Mouse (Mus musculus) gastrocnemius, postnatal 14 days (tissue): ENCODE results near the gene Plekhh1. TPM values are rescaled to one million over a fixed set of nuclear protein-coding genes. Genes with fewer than 3 reads are reported as not detected.

Experiments
- DNase-seq: peaks from one replicate; pipeline ENCODE4 v3.0.0; 2021; ENCODE audit warnings: mixed read lengths
- intact Hi-C: fragments of 180-260 bp; cut with DNase I; formaldehyde crosslinking; loops from one replicate; pipeline ENCODE4 v1.15.1; 2025; ENCODE audit warnings: low total_unique reads
- total RNA-seq, 2 experiments: library from RNA; stranded (reverse); gene quantifications; 2 replicates each; pipeline ENCODE4 v1.2.3; 2021

The Plekhh1 gene
- total RNA-seq, 2 experiments from 2014 or later = 2.2 to 2.5 TPM

DNA sequence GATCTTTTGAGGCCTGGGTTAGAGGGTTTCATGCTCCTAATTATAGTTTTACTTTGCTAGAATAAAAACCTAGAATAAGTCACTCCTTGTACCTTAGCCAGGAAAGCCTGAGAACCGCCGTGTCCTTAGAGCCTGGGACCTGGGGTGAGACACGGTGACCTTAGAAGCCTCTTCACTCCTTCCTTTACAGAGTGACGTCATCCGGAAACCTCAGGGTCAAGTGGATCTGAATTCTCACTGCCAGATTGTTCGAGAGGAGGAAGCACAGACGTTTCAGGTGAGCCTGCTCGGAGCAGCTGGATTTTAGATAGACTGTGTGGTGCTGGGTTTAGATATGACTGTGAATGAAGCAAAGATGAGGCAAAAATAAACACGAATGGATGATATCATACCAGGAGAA is 37.5 kb downstream of the Plekhh1 start:
- intact Hi-C loops = no loop called here
- DNase-seq = no peak

DNA sequence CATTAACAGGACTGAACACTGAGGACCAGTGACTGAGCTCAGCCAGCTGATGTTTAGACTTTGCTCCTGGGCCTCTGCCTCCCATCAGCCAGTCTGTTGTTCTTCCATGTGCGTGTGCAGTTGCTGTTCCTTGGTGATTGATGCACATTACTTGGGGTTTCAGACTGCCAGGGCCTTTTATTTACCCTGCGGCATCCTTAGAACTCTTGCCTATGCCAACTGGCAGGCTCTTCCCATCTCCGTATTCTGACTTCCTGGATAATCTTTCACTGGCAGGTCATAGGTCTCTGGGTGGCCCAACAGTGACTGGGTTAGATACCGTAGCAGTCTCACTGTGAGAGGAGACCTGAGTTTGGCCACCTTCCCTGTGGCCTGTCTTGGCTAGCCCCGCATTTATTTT is 38.6 kb downstream of the Plekhh1 start:
- no peak for DNase-seq
- intact Hi-C loops = no loop called here

GRCm38 (mm10) chr12:79068306-79068705 is 39.3 kb downstream of the Plekhh1 start:
- intact Hi-C loops = no loop called here
- no peak for DNase-seq

DNA sequence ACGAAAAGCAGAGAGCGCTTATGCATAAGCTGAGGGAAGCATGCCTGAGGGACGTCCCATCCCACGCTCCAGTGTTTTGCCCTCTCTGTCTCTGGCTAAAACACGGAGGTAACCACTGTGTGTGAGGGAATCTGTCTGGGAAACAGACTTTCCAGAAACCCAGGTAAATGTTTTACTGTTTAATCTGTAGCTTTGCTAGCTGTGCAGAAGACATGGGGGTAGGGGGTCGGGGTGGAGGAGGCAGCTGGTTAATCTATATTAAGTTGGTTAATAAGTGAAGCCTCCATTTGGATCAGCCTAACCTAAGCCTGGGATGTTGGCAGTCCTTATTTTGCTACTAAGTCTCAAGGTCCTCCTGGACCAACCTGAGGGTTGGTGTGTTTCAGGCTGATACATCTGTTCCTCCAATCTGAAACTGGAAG is 40.2 kb downstream of the Plekhh1 start:
- intact Hi-C loops = no loop called here
- DNase-seq = no peak

DNA sequence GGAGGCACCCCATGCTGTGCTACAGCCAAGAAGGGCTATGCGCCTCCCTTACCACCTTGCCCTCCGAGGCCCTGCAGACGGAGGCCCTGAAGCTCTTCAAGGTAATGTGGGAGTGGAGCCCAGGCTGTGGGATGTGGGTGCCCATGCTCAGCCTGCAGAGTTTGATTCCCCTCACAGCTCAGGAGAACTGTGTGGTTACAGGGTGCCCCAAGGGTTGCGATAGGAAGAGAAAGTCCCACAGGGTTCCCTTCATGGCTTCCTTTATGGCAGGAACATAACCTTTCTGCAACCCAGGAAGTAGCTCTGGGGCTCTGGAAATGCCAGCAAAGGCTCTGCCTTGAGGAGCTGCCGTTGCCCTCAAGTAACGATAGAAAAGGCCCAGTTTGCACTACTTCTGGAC is 41.0 kb downstream of the Plekhh1 start:
- intact Hi-C loops = no loop called here
- no peak for DNase-seq

DNA sequence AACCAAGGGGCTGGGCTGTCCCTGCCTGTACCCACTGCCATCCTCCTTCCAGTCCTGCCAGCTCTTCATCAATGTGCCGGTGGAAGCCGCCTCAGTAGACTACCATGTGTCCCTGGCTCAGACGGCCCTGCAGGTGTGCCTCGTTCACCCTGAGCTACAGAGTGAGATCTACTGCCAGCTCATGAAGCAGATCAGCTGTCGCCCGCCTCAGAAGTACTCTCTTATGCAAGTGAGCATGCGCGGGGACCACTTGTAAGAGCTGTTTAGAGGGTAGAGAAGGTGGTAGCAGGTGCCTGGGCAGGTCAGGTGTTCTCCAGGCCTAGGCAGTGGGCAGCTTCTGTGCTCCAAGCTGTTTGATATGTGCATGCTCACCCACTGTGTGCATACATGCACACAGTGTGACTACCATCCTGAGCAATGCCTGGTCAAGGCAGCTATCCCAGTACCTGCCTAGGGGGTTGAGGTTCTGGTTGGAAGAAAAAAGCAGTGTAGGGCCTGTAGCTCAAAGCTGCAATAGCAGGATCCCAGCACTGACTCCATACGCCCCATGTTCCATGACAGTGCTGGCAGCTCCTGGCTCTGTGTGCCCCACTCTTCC is 41.9 kb downstream of the Plekhh1 start:
- intact Hi-C loops = no loop called here
- DNase-seq = no peak

DNA sequence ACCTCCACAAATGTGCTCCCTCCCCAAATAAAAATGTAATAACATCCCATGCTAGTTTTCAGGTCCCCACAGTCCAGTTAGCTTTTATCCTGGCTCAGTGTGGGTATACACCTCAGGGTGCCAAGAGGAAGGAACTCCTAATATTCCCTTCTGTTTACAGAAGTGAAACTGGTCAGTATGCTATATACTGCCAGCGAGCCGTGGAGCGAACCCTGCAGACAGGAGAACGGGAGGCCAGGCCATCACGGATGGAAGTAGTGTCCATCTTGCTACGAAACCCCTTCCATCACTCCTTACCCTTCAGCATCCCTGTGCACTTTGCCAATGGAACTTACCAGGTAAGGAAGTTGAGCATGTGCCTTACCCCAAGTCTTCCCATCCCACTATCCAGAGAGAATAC is 43.6 kb downstream of the Plekhh1 start:
- intact Hi-C loops = no loop called here
- DNase-seq = no peak

DNA sequence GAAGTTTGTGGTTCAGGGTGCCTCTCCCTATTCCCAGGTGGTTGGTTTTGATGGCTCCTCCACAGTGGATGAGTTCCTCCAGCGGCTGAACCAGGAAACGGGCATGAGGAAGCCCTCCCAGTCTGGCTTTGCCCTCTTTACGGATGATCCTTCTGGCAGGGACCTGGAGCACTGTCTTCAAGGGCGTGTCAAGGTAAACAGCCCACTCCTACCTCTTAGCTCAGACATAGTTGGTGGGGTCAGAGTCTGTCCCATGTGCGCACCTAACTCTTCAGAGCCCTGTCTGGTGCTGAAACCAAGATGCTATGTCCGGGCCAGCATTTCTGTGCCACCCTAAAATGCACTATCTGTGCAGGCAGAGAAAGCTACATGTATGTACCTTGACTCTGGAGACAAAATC is 44.4 kb downstream of the Plekhh1 start:
- intact Hi-C loops = no loop called here
- no peak for DNase-seq

GRCm38 (mm10) chr12:79089182-79089812 is 60.3 kb downstream of the Plekhh1 start, which contains the start of gene Pigh:
TSS of gene Pigh (minus strand) at chr12:79089651.
- intact Hi-C loops = no loop called here
- DNase-seq = peak; percentile 86

- DNase-seq = peak; percentile 53
- intact Hi-C loops = loop anchor here (1.0 to 2.0 kb wide), 2 partner anchors 69 to 174 kb away; no protein-coding TSS in a partner anchor
Measured at GRCm38 (mm10) chr12:79092569-79092968, 63.6 kb downstream of the Plekhh1 start.

DNA sequence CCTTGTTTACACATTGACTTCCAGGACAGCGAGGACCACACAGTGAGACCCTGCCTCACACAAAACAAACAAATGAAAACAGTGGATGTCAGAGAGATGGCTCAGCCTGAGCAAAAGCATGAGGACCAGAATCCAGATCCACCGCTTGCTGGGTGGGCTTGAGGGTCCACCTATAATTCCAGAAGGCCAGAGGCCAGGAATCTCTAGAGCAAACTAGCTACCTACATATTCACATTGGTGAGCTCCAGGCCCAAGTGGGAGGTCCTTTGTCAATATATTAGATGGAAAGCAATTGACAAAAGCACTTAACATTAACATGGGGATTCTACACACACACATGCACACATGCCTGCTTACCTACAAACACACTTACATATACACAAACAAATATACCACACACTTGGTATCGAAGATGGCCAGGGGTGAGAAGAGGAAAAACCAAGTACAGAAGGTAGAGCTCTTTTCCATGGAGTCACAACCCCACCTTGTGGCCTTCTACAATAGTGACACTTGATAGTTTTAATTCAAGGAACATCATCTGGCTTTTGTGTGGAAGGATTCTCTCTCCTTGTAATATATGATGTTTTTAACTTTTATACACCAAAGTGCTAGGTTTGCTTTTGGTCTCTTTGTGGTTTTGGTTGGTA is 68.3 kb downstream of the Plekhh1 start:
- DNase-seq = no peak
- intact Hi-C loops = no loop called here

DNA sequence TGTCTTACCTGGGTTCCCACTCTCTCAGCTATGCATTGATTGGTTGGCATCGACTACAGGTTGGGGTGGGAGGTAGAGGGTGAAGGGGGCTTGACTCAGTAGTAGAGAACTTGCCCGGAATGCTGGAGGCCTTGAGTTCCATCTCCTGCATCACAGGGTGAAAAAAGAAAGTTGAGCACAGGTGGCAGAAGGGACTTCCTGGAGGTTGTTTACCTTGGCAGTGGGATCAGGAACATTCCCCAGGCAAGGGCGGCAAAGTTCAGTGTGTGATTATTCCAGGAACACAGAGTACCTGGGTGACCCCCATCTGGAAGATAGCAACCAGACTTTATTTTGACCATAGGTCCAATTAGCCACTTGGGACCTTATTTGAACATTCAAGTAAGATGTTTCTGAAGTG is 74.8 kb downstream of the Plekhh1 start:
- intact Hi-C loops = no loop called here
- DNase-seq = no peak

DNA sequence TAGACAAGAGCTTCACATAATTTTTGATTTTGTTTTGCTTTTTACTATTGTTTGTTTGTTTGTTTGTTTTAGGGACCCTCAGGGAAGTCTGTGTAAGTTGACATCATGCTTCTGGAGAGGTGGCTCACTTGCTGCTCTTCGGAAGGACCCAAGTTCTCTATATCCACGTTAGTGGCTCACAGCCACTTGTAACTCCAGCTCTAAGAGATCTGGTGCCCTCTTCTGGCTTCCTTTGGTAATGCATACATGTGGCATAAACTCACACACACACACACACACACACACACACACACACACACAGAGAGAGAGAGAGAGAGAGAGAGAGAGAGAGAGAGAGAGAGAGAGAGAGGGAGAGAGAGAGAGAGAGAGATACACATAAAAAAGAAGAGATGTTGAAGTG is 75.6 kb downstream of the Plekhh1 start:
- no peak for DNase-seq
- intact Hi-C loops = no loop called here

- intact Hi-C loops = no loop called here
Measured at GRCm38 (mm10) chr12:79105312-79105711, 76.3 kb downstream of the Plekhh1 start.

GRCm38 (mm10) chr12:79118991-79119390 is 90.0 kb downstream of the Plekhh1 start:
- DNase-seq = no peak
- intact Hi-C loops = no loop called here

More at GRCm38 (mm10) chr12:79105312-79105711, 76.3 kb downstream of the Plekhh1 start:
- DNase-seq = no peak

- no peak for DNase-seq
- intact Hi-C loops = no loop called here
Measured at GRCm38 (mm10) chr12:79122820-79123219, 93.9 kb downstream of the Plekhh1 start.

DNA sequence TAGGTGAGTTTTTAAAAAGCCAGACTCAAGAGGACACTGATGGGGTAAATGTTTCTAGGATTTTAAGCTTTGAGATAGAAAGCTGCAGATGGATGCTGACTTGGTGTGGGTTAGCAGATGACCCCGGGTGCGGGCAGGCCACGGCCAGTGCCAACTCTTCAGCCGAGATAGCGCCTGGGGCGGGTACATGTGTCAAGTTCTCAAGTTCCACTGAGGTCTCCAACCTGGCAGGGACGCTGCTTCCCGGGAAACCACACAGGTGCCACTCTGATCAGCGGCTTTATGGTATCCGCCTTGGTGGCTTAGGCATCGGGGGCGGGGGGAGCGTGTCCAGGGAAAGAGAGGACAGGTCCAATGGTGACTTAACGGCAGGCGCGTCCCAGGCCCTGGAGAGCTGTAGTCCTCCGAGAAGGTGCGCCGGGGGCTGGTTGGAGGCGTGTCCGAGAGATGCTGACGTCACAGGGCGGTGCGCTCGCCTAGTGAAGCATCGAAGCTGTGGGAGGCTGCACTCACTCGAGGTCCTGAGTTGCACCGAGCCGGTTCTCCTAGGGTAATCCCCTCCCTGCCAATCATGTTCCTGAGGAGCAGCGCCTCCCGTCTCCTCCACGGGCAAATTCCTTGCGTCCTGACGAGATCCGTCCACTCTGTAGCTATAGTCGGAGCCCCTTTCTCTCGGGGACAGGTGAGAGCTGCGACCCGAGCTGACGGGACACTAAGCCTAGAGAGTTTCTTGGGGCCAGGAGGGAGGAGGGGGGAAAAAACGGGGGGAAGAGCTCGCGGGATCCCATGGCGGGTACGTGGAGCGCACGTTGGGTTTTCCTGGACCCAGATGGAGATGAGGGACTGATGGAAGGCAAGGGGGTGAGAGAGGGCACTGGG is 101.6 kb downstream of the Plekhh1 start, which contains the start of gene Arg2:
Gene Arg2, plus strand, starts transcription at position 479 of the 879 bp plus-strand sequence.
- intact Hi-C loops = no loop called here
- DNase-seq = peak; percentile 40
